In genomic region chr4:82662626-82663025, GRCm38 (mm10) we compare ENCODE assay signal across 27 mouse cellular contexts. TPM values are rescaled to one million over a fixed set of nuclear protein-coding genes. Genes with fewer than 3 reads are reported as not detected.
"Had no signal": no experiment of that assay in that cellular context is flagged by ENCODE, and none has a peak within 500 bp of the region (broad histone marks: within the 10 kb centered on the region; RNA-seq: fewer than 3 reads in every experiment).

No protein-coding gene starts in this region.

- H3K9ac ChIP-seq: heart, embryonic 13.5 days; heart, embryonic 15.5 days; hindbrain, embryonic 14.5 days; intestine, embryonic 15.5 days; limb, embryonic 12.5 days; liver, embryonic 13.5 days; liver, embryonic 15.5 days had no signal

- H3K27me3 ChIP-seq: heart, embryonic 13.5 days; heart, embryonic 15.5 days; intestine, embryonic 15.5 days; limb, embryonic 12.5 days; liver, embryonic 13.5 days; liver, embryonic 15.5 days had no signal

- H3K4me1 ChIP-seq: heart, embryonic 13.5 days; heart, embryonic 15.5 days; intestine, embryonic 15.5 days; liver, embryonic 13.5 days; liver, embryonic 15.5 days had no signal

- H3K4me2 ChIP-seq: heart, embryonic 11.5 days; heart, embryonic 13.5 days; heart, embryonic 15.5 days; hindbrain, embryonic 14.5 days; intestine, embryonic 15.5 days; limb, embryonic 12.5 days; liver, embryonic 11.5 days; liver, embryonic 13.5 days; liver, embryonic 15.5 days had no signal

- ATAC-seq: inflammation-experienced regulatory T-cells, adult 6 months; intestine, embryonic 15.5 days; intestine, postnatal 0 days had no signal

- DNase-seq: gastrocnemius, adult 2 months; gastrocnemius, postnatal 10 days; gastrocnemius, postnatal 25 days; heart, adult 2 months; heart, postnatal 4 days; kidney, adult 18-20 months; kidney, adult 8-10 months; kidney, postnatal 10 days; kidney, postnatal 25 days; kidney, postnatal 4 days; liver; liver, embryonic 13.5 days had no signal

- H3K36me3 ChIP-seq: heart, embryonic 13.5 days; heart, embryonic 15.5 days; hindbrain, embryonic 10.5 days; intestine, embryonic 15.5 days; limb, embryonic 10.5 days; limb, embryonic 12.5 days; liver, embryonic 13.5 days; liver, embryonic 15.5 days had no signal

- H3K4me3 ChIP-seq: gastrocnemius, adult 2 months; heart, adult 2 months; heart, embryonic 13.5 days; heart, embryonic 15.5 days; hindbrain, embryonic 10.5 days; intestine, embryonic 15.5 days; layer of hippocampus, adult 2 months; left cerebral cortex, adult 2 months; limb, embryonic 10.5 days; limb, embryonic 12.5 days; liver, embryonic 13.5 days; liver, embryonic 15.5 days had no signal

- H3K27ac ChIP-seq: gastrocnemius, adult 2 months; heart, adult 2 months; heart, embryonic 13.5 days; heart, embryonic 15.5 days; hindbrain, embryonic 10.5 days; hindbrain, embryonic 14.5 days; intestine, embryonic 15.5 days; layer of hippocampus, adult 2 months; left cerebral cortex, adult 2 months; limb, embryonic 10.5 days; limb, embryonic 12.5 days; liver, embryonic 13.5 days; liver, embryonic 15.5 days had no signal

- H3K9me3 ChIP-seq: heart, embryonic 13.5 days; heart, embryonic 15.5 days; hindbrain, embryonic 10.5 days; intestine, embryonic 15.5 days; limb, embryonic 10.5 days; limb, embryonic 12.5 days; liver, embryonic 13.5 days; liver, embryonic 15.5 days had no signal

RNA-seq across cellular contexts. Expression of gene Nfib, which starts 42.9 kb away (rescaled TPM):
- total RNA-seq: granulocyte monocyte progenitor cell, adult 5-6 weeks had no signal
